Mouse (Mus musculus) hindbrain, embryonic 10.5 days (tissue): ENCODE data around the gene Ttc23. TPM values are rescaled to one million over a fixed set of nuclear protein-coding genes. Genes with fewer than 3 reads are reported as not detected.
A peak's percentile ranks its signal among the peaks of the same experiment; 100 is the strongest.

Experiments used
- DNase-seq: peaks from one replicate; pipeline ENCODE4 v3.0.0-alpha.2; 2017; ENCODE audit warnings: low spot score
- H3K27ac ChIP-seq: fragments of 300-500 bp; sonication (generic); 2 replicates; pipeline ENCODE4 v1.5.1; 2016; ENCODE audit warnings: mild to moderate bottlenecking, moderate library complexity
- H3K27me3 ChIP-seq: fragments of 300-500 bp; sonication (generic); 2 replicates; pipeline ENCODE4 v1.6.1; 2016; ENCODE audit warnings: mild to moderate bottlenecking; ENCODE audit not compliant: poor library complexity, insufficient read depth, severe bottlenecking
- H3K36me3 ChIP-seq: fragments of 300-500 bp; sonication (generic); 2 replicates; pipeline ENCODE4 v1.6.1; 2016; ENCODE audit warnings: mild to moderate bottlenecking, moderate library complexity
- H3K4me1 ChIP-seq: fragments of 300-500 bp; sonication (generic); replicated peaks from 2 replicates; pipeline ENCODE4 v1.6.1; 2016; ENCODE audit warnings: mild to moderate bottlenecking
- H3K4me3 ChIP-seq: fragments of 300-500 bp; sonication (generic); 2 replicates; pipeline ENCODE4 v1.5.1; 2016; ENCODE audit warnings: mild to moderate bottlenecking, moderate library complexity
- H3K9me3 ChIP-seq: fragments of 300-500 bp; sonication (generic); 2 replicates; pipeline ENCODE4 v1.6.1; 2016; ENCODE audit warnings: mild to moderate bottlenecking, moderate library complexity
- WGBS: fragments of 180-500 bp; shearing (Covaris S2); methylation state at CpG from one replicate; pipeline ENCODE4 v1.1.7; 2016; 5-methylcytosine and 5-hydroxymethylcytosine counted together
- polyA plus RNA-seq: library from polyadenylated mRNA; unstranded; fragments of >200 nt; fragmentation: Nextera tagmentation; extraction: Ambion mirVana; gene quantifications from 2 replicates; pipeline ENCODE4 v1.2.1, GENCODE M21; 2016

Gene Ttc23
- polyA plus RNA-seq, 1 experiment from 2014 or later, result 34.3 TPM

GRCm38 (mm10) chr7:67713820-67714510 is 66.8 kb downstream of the Ttc23 start:
- H3K9me3 ChIP-seq, result no peaks in the 10 kb centered on the region
- peaks cover 33% of the 10 kb centered on the region for H3K4me1 ChIP-seq
- peaks cover 74% of the 10 kb centered on the region for H3K36me3 ChIP-seq
- WGBS, result 57% methylated on average over 19 of the region's 19 CpGs
- no peak overlapping the region; the same call in 1 of the 2 replicates for H3K4me3 ChIP-seq
- H3K27ac ChIP-seq, result peak overlapping the region; percentile 89
- H3K27me3 ChIP-seq, result no peaks in the 10 kb centered on the region
- peak; percentile 68 for DNase-seq

- H3K4me3 ChIP-seq, result no peak overlapping the region
- H3K27me3 ChIP-seq, result no peaks in the 10 kb centered on the region
- H3K36me3 ChIP-seq, result peaks cover 72% of the 10 kb centered on the region
- peaks cover 45% of the 10 kb centered on the region for H3K4me1 ChIP-seq
- WGBS, result 84% methylated on average over 7 of the region's 7 CpGs
- H3K27ac ChIP-seq, result peak overlapping the region; percentile 89
- DNase-seq, result no peak
- H3K9me3 ChIP-seq, result no peaks in the 10 kb centered on the region
These were observed 68.0 kb downstream of the Ttc23 start for GRCm38 (mm10) chr7:67715176-67715575.

GRCm38 (mm10) chr7:67716213-67716878 is 69.1 kb downstream of the Ttc23 start:
- H3K36me3 ChIP-seq, result peaks cover 69% of the 10 kb centered on the region
- H3K4me3 ChIP-seq, result no peak overlapping the region
- peak overlapping the region; percentile 59 for H3K27ac ChIP-seq
- no peak for DNase-seq
- H3K9me3 ChIP-seq, result no peaks in the 10 kb centered on the region
- no peaks in the 10 kb centered on the region for H3K27me3 ChIP-seq
- 72% methylated on average over 11 of the region's 11 CpGs for WGBS
- peaks cover 49% of the 10 kb centered on the region for H3K4me1 ChIP-seq

- Histone ChIP-seq H3K4me1 (peaks cover 49% of the 10 kb centered on the region), H3K4me3 (no peak overlapping the region), H3K9me3 (no peaks in the 10 kb centered on the region), H3K36me3 (peaks cover 63% of the 10 kb centered on the region), H3K27ac (peak overlapping the region; percentile 59; the same call in 1 of the 2 replicates), H3K27me3 (no peaks in the 10 kb centered on the region)
- no peak for DNase-seq
- WGBS, result 88% methylated on average over 10 of the region's 10 CpGs
These were observed 69.7 kb downstream of the Ttc23 start for GRCm38 (mm10) chr7:67716925-67717324.

GRCm38 (mm10) chr7:67717520-67717919 is 70.3 kb downstream of the Ttc23 start:
- no peak overlapping the region for H3K27ac ChIP-seq
- no peaks in the 10 kb centered on the region for H3K27me3 ChIP-seq
- H3K4me3 ChIP-seq, result no peak overlapping the region
- peaks cover 53% of the 10 kb centered on the region for H3K4me1 ChIP-seq
- 84% methylated on average over 3 of the region's 3 CpGs for WGBS
- no peaks in the 10 kb centered on the region for H3K9me3 ChIP-seq
- DNase-seq, result no peak
- H3K36me3 ChIP-seq, result peaks cover 57% of the 10 kb centered on the region

- no peak for DNase-seq
- Histone ChIP-seq H3K27ac (no peak overlapping the region), H3K27me3 (no peaks in the 10 kb centered on the region), H3K4me1 (peaks cover 53% of the 10 kb centered on the region), H3K9me3 (no peaks in the 10 kb centered on the region), H3K4me3 (no peak overlapping the region), H3K36me3 (peaks cover 49% of the 10 kb centered on the region)
- WGBS, result 78% methylated on average over 8 of the region's 8 CpGs
These were observed 71.6 kb downstream of the Ttc23 start for GRCm38 (mm10) chr7:67718804-67719203.

- Histone ChIP-seq H3K4me1 (peaks cover 26% of the 10 kb centered on the region), H3K27ac (no peak overlapping the region), H3K27me3 (no peaks in the 10 kb centered on the region), H3K9me3 (no peaks in the 10 kb centered on the region), H3K4me3 (no peak overlapping the region), H3K36me3 (peaks cover 56% of the 10 kb centered on the region)
- WGBS, result 46% methylated on average over 2 of the region's 2 CpGs
- no peak for DNase-seq
These were observed 75.0 kb downstream of the Ttc23 start for GRCm38 (mm10) chr7:67722163-67722562.

- WGBS, result 72% methylated on average over 4 of the region's 4 CpGs
- H3K27me3 ChIP-seq, result no peaks in the 10 kb centered on the region
- H3K4me1 ChIP-seq, result peaks cover 18% of the 10 kb centered on the region
- no peak overlapping the region for H3K4me3 ChIP-seq
- no peak for DNase-seq
- peaks cover 65% of the 10 kb centered on the region for H3K36me3 ChIP-seq
- H3K9me3 ChIP-seq, result no peaks in the 10 kb centered on the region
- H3K27ac ChIP-seq, result no peak overlapping the region
These were observed 77.3 kb downstream of the Ttc23 start for GRCm38 (mm10) chr7:67724536-67724935.

GRCm38 (mm10) chr7:67725016-67725415 is 77.8 kb downstream of the Ttc23 start:
- Histone ChIP-seq H3K9me3 (no peaks in the 10 kb centered on the region), H3K36me3 (peaks cover 61% of the 10 kb centered on the region), H3K27ac (no peak overlapping the region), H3K4me3 (no peak overlapping the region), H3K27me3 (no peaks in the 10 kb centered on the region), H3K4me1 (peaks cover 14% of the 10 kb centered on the region)
- 48% methylated on average over 9 of the region's 9 CpGs for WGBS
- DNase-seq, result no peak

- Histone ChIP-seq H3K36me3 (peaks cover 52% of the 10 kb centered on the region), H3K9me3 (no peaks in the 10 kb centered on the region), H3K4me3 (no peak overlapping the region), H3K4me1 (peaks cover 11% of the 10 kb centered on the region), H3K27me3 (no peaks in the 10 kb centered on the region), H3K27ac (no peak overlapping the region)
- DNase-seq, result no peak
- WGBS, result 92% methylated on average over 4 of the region's 4 CpGs
These were observed 81.0 kb downstream of the Ttc23 start for GRCm38 (mm10) chr7:67728203-67728602.

GRCm38 (mm10) chr7:67728809-67729208 is 81.6 kb downstream of the Ttc23 start:
- Histone ChIP-seq H3K36me3 (peaks cover 52% of the 10 kb centered on the region), H3K4me3 (no peak overlapping the region), H3K9me3 (no peaks in the 10 kb centered on the region), H3K27me3 (no peaks in the 10 kb centered on the region), H3K4me1 (peaks cover 18% of the 10 kb centered on the region), H3K27ac (no peak overlapping the region)
- no peak for DNase-seq
- 94% methylated on average over 4 of the region's 4 CpGs for WGBS

- peaks cover 48% of the 10 kb centered on the region for H3K36me3 ChIP-seq
- H3K4me1 ChIP-seq, result peaks cover 19% of the 10 kb centered on the region
- WGBS, result 68% methylated on average over 5 of the region's 5 CpGs
- H3K9me3 ChIP-seq, result no peaks in the 10 kb centered on the region
- DNase-seq, result no peak
- H3K27ac ChIP-seq, result no peak overlapping the region
- H3K27me3 ChIP-seq, result 0 out of 2 replicates have a peak, but pooled peaks cover under 1% of the 10 kb centered on the region
- no peak overlapping the region for H3K4me3 ChIP-seq
These were observed 83.4 kb downstream of the Ttc23 start for GRCm38 (mm10) chr7:67730431-67731110.

- WGBS, result 82% methylated on average over 4 of the region's 4 CpGs
- Histone ChIP-seq H3K9me3 (no peaks in the 10 kb centered on the region), H3K4me3 (no peak overlapping the region), H3K4me1 (peaks cover 29% of the 10 kb centered on the region), H3K27me3 (0 out of 2 replicates have a peak, but pooled peaks cover 4% of the 10 kb centered on the region), H3K36me3 (peaks cover 31% of the 10 kb centered on the region), H3K27ac (no peak overlapping the region)
- no peak for DNase-seq
These were observed 85.1 kb downstream of the Ttc23 start for GRCm38 (mm10) chr7:67732276-67732675.
